Mouse (Mus musculus): ENCODE results near the gene Trpv1.

Trpv1 gene

GRCm38 (mm10) chr11:73233992-73234391, at the start of gene Trpv1:
Trpv1 (plus strand) TSS chr11:73234292.
- no peak for DNase-seq (ENCODE audit: low read depth, low spot score)

- no peak for DNase-seq (ENCODE audit: low read depth, low spot score)
These were observed 48.0 kb upstream of the Trpv1 start for GRCm38 (mm10) chr11:73185872-73186615.

- DNase-seq (ENCODE audit: low read depth, low spot score): no peak
These were observed 46.9 kb upstream of the Trpv1 start for GRCm38 (mm10) chr11:73187231-73187630.

GRCm38 (mm10) chr11:73193047-73193446, 41.0 kb upstream of the Trpv1 start:
- no peak for DNase-seq (ENCODE audit: low read depth, low spot score)

- DNase-seq (ENCODE audit: low read depth, low spot score): no peak
These were observed 39.6 kb upstream of the Trpv1 start for GRCm38 (mm10) chr11:73194444-73194843.

GRCm38 (mm10) chr11:73198190-73198589, 35.9 kb upstream of the Trpv1 start:
- no peak for DNase-seq (ENCODE audit: low read depth, low spot score)

GRCm38 (mm10) chr11:73198603-73199229, 35.4 kb upstream of the Trpv1 start, which contains the start of gene Ctns:
Ctns (minus strand) TSS chr11:73199042.
- DNase-seq (ENCODE audit: low read depth, low spot score): peak; percentile 93

- peak; percentile 98 for DNase-seq (ENCODE audit: low read depth, low spot score)
These were observed 34.8 kb upstream of the Trpv1 start, which contains the start of gene Shpk for GRCm38 (mm10) chr11:73199230-73199712. Shpk (plus strand) TSS chr11:73199460.

- DNase-seq (ENCODE audit: low read depth, low spot score): peak; percentile 37
These were observed 34.2 kb upstream of the Trpv1 start for GRCm38 (mm10) chr11:73199879-73200278.

GRCm38 (mm10) chr11:73201021-73201420, 33.1 kb upstream of the Trpv1 start:
- DNase-seq (ENCODE audit: low read depth, low spot score): no peak

- peak; percentile 21 for DNase-seq (ENCODE audit: low read depth, low spot score)
These were observed 32.5 kb upstream of the Trpv1 start for GRCm38 (mm10) chr11:73201597-73201996.

- DNase-seq (ENCODE audit: low read depth, low spot score): no peak
These were observed 30.2 kb upstream of the Trpv1 start for GRCm38 (mm10) chr11:73203895-73204294.

GRCm38 (mm10) chr11:73205194-73205593, 28.9 kb upstream of the Trpv1 start:
- DNase-seq (ENCODE audit: low read depth, low spot score): no peak

- peak; percentile 63 for DNase-seq (ENCODE audit: low read depth, low spot score)
These were observed 26.5 kb upstream of the Trpv1 start for GRCm38 (mm10) chr11:73207621-73208020.

GRCm38 (mm10) chr11:73213956-73214355, 20.1 kb upstream of the Trpv1 start:
- no peak for DNase-seq (ENCODE audit: low read depth, low spot score)

- DNase-seq (ENCODE audit: low read depth, low spot score): no peak
These were observed 14.4 kb upstream of the Trpv1 start for GRCm38 (mm10) chr11:73219671-73220070.

GRCm38 (mm10) chr11:73220651-73221050, 13.4 kb upstream of the Trpv1 start:
- no peak for DNase-seq (ENCODE audit: low read depth, low spot score)

- peak; percentile 62 for DNase-seq (ENCODE audit: low read depth, low spot score)
These were observed 11.2 kb upstream of the Trpv1 start for GRCm38 (mm10) chr11:73222846-73223245.

GRCm38 (mm10) chr11:73223966-73224365, 10.1 kb upstream of the Trpv1 start:
- DNase-seq (ENCODE audit: low read depth, low spot score): peak; percentile 86

- no peak for DNase-seq (ENCODE audit: low read depth, low spot score)
These were observed 8.2 kb upstream of the Trpv1 start for GRCm38 (mm10) chr11:73225856-73226255.

GRCm38 (mm10) chr11:73228881-73229280, 5.2 kb upstream of the Trpv1 start:
- no peak for DNase-seq (ENCODE audit: low read depth, low spot score)

- DNase-seq (ENCODE audit: low read depth, low spot score): no peak
These were observed 4.0 kb upstream of the Trpv1 start for GRCm38 (mm10) chr11:73230081-73230480.

- no peak for DNase-seq (ENCODE audit: low read depth, low spot score)
These were observed 1.6 kb upstream of the Trpv1 start for GRCm38 (mm10) chr11:73232513-73232912.

Measured in R1 (cell line).